Mouse (Mus musculus): ENCODE data around the gene Chit1.

DNA sequence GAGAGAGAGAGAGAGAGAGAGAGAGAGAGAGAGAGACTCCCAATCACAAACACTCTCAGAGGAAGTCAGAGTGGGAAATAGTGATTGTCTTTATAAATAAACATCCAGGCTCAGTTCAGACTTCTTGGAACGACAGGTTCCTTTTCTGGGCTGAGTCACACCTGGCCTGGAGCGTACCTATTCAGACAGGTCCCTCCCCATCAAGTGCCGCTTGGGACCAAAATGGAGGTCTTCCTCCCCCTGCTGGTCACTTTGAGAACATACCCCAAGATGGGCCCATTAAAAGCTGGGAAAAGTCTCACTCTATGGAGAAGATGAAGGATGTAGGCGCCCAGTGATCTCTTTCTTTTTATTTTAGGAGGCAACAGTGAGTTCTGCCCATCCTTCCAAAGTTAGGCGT is 4.3 kb upstream of the Chit1 start:
- peak; percentile 82; the same call in 1 of the 2 replicates for TF ChIP-seq CTCF (IDR thresholded peaks at IDR 0.05; ENCODE audit: extremely low read depth, insufficient read length, insufficient replicate concordance, low read depth, low read length)
- no peak for TF ChIP-seq POLR2A (IDR thresholded peaks at IDR 0.05; ENCODE audit: low read depth, low read length)
